Mouse (Mus musculus): ENCODE data around the gene Tnni1.

DNA sequence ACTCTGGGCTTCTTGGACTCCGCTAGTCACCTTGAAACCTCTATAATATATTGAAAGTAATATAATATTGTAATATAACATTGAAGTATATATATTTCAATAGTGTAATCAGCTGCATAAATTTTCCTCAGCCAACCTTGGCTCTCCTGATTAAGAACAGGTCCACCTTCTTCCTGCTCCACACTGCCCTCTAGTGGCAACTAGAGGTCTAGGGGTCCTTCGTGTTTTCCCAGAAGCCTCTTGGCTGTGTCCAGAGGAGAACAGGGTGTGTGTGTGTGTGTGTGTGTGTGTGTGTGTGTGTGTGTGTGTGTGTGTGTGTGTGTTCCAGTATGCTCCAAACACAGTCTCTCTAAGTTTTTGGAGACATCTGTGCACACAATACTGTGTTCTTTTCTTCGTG lies 8.6 kb downstream of the Tnni1 start:
- TF ChIP-seq CTCF (IDR thresholded peaks at IDR 0.05; ENCODE audit: extremely low read depth, insufficient read depth, insufficient read length, insufficient replicate concordance) = peak; percentile 40; the same call in 1 of the 2 replicates
- no peak for TF ChIP-seq POLR2A (IDR thresholded peaks at IDR 0.05; ENCODE audit: low read depth, low read length)
